Mouse (Mus musculus) left cerebral cortex, adult 9 months (tissue): ENCODE results near the gene Frmd4b.

Experiments
- DNase-seq, 2 experiments: peaks; one replicate each; pipeline ENCODE4 v3.0.0; 2022; ENCODE audit warnings: low spot score in 2 of 2

Gene Frmd4b

GRCm38 (mm10) chr6:97617266-97617743, at the start of gene Frmd4b:
Gene Frmd4b, minus strand, starts transcription at chr6:97617541.
- peak in 1 of 2 experiments; percentile 49 for DNase-seq

- no peak for DNase-seq
Observed at GRCm38 (mm10) chr6:97666417-97666816, 49.1 kb upstream of the Frmd4b start.

- DNase-seq = no peak
Observed at GRCm38 (mm10) chr6:97658921-97659320, 41.6 kb upstream of the Frmd4b start.

GRCm38 (mm10) chr6:97655986-97656385, 38.6 kb upstream of the Frmd4b start:
- no peak for DNase-seq

- no peak for DNase-seq
Observed at GRCm38 (mm10) chr6:97647501-97647900, 30.2 kb upstream of the Frmd4b start.

- DNase-seq = no peak
Observed at GRCm38 (mm10) chr6:97623330-97623729, 6.0 kb upstream of the Frmd4b start.

- DNase-seq = no peak
Observed at GRCm38 (mm10) chr6:97622236-97622635, 4.9 kb upstream of the Frmd4b start.

GRCm38 (mm10) chr6:97617774-97618173, 433 bp upstream of the Frmd4b start:
- DNase-seq = no peak

- DNase-seq = no peak
Observed at GRCm38 (mm10) chr6:97616658-97617265, 579 bp downstream of the Frmd4b start.

- DNase-seq = no peak
Observed at GRCm38 (mm10) chr6:97615901-97616461, 1.4 kb downstream of the Frmd4b start.

- no peak for DNase-seq
Observed at GRCm38 (mm10) chr6:97614179-97614578, 3.2 kb downstream of the Frmd4b start.

GRCm38 (mm10) chr6:97612861-97613260, 4.5 kb downstream of the Frmd4b start:
- no peak for DNase-seq

- no peak for DNase-seq
Observed at GRCm38 (mm10) chr6:97610051-97610450, 7.3 kb downstream of the Frmd4b start.

- DNase-seq = no peak
Observed at GRCm38 (mm10) chr6:97607646-97608045, 9.7 kb downstream of the Frmd4b start.

GRCm38 (mm10) chr6:97595218-97595617, 22.1 kb downstream of the Frmd4b start:
- no peak for DNase-seq

GRCm38 (mm10) chr6:97594589-97594988, 22.8 kb downstream of the Frmd4b start:
- no peak for DNase-seq

- no peak for DNase-seq
Observed at GRCm38 (mm10) chr6:97590230-97590629, 27.1 kb downstream of the Frmd4b start.

- DNase-seq = no peak
Observed at GRCm38 (mm10) chr6:97589581-97589980, 27.8 kb downstream of the Frmd4b start.

- no peak for DNase-seq
Observed at GRCm38 (mm10) chr6:97589031-97589430, 28.3 kb downstream of the Frmd4b start.

- DNase-seq = no peak
Observed at GRCm38 (mm10) chr6:97586606-97587005, 30.7 kb downstream of the Frmd4b start.

GRCm38 (mm10) chr6:97586024-97586423, 31.3 kb downstream of the Frmd4b start:
- DNase-seq = no peak

GRCm38 (mm10) chr6:97582748-97583147, 34.6 kb downstream of the Frmd4b start:
- no peak for DNase-seq

GRCm38 (mm10) chr6:97581941-97582340, 35.4 kb downstream of the Frmd4b start:
- no peak for DNase-seq
